Mouse (Mus musculus): ENCODE data around the gene Dgkg.

The Dgkg gene

GRCm38 (mm10) chr16:22499447-22499846 is 157.6 kb downstream of the Dgkg start:
- DNase-seq (ENCODE audit: low read depth, low spot score): no peak

- no peak for DNase-seq (ENCODE audit: low read depth, low spot score)
Measured at GRCm38 (mm10) chr16:22497976-22498375, 159.0 kb downstream of the Dgkg start.

- no peak for DNase-seq (ENCODE audit: low read depth, low spot score)
Measured at GRCm38 (mm10) chr16:22495259-22495658, 161.8 kb downstream of the Dgkg start.

- DNase-seq (ENCODE audit: low read depth, low spot score): peak; percentile 34
Measured at GRCm38 (mm10) chr16:22494815-22495214, 162.2 kb downstream of the Dgkg start.

- peak; percentile 86 for DNase-seq (ENCODE audit: low read depth, low spot score)
Measured at GRCm38 (mm10) chr16:22493396-22493795, 163.6 kb downstream of the Dgkg start.

- peak; percentile 96 for DNase-seq (ENCODE audit: low read depth, low spot score)
Measured at GRCm38 (mm10) chr16:22491446-22492166, 165.4 kb downstream of the Dgkg start.

GRCm38 (mm10) chr16:22483900-22484299 is 173.1 kb downstream of the Dgkg start:
- DNase-seq (ENCODE audit: low read depth, low spot score): peak; percentile 76

- DNase-seq (ENCODE audit: low read depth, low spot score): no peak
Measured at GRCm38 (mm10) chr16:22479322-22479721, 177.7 kb downstream of the Dgkg start.

GRCm38 (mm10) chr16:22471728-22472127 is 185.3 kb downstream of the Dgkg start:
- no peak for DNase-seq (ENCODE audit: low read depth, low spot score)

- no peak for DNase-seq (ENCODE audit: low read depth, low spot score)
Measured at GRCm38 (mm10) chr16:22469385-22469784, 187.6 kb downstream of the Dgkg start.

GRCm38 (mm10) chr16:22467111-22467510 is 189.9 kb downstream of the Dgkg start:
- DNase-seq (ENCODE audit: low read depth, low spot score): no peak

GRCm38 (mm10) chr16:22466381-22466780 is 190.6 kb downstream of the Dgkg start:
- DNase-seq (ENCODE audit: low read depth, low spot score): no peak

- peak; percentile 80 for DNase-seq (ENCODE audit: low read depth, low spot score)
Measured at GRCm38 (mm10) chr16:22462220-22462619, 194.8 kb downstream of the Dgkg start.

- DNase-seq (ENCODE audit: low read depth, low spot score): no peak
Measured at GRCm38 (mm10) chr16:22461728-22462127, 195.3 kb downstream of the Dgkg start.

GRCm38 (mm10) chr16:22460960-22461359 is 196.1 kb downstream of the Dgkg start:
- DNase-seq (ENCODE audit: low read depth, low spot score): no peak

- no peak for DNase-seq (ENCODE audit: low read depth, low spot score)
Measured at GRCm38 (mm10) chr16:22452082-22452481, 204.9 kb downstream of the Dgkg start.

GRCm38 (mm10) chr16:22448093-22448492 is 208.9 kb downstream of the Dgkg start:
- no peak for DNase-seq (ENCODE audit: low read depth, low spot score)

- peak; percentile 52 for DNase-seq (ENCODE audit: low read depth, low spot score)
Measured at GRCm38 (mm10) chr16:22444786-22445185, 212.2 kb downstream of the Dgkg start.

- no peak for DNase-seq (ENCODE audit: low read depth, low spot score)
Measured at GRCm38 (mm10) chr16:22442202-22442601, 214.8 kb downstream of the Dgkg start.

GRCm38 (mm10) chr16:22441317-22441716 is 215.7 kb downstream of the Dgkg start:
- no peak for DNase-seq (ENCODE audit: low read depth, low spot score)

GRCm38 (mm10) chr16:22440269-22440668 is 216.8 kb downstream of the Dgkg start:
- peak; percentile 89 for DNase-seq (ENCODE audit: low read depth, low spot score)

- peak; percentile 100 for DNase-seq (ENCODE audit: low read depth, low spot score)
Measured at GRCm38 (mm10) chr16:22439499-22440177, 217.4 kb downstream of the Dgkg start, which contains the start of gene Etv5. Gene Etv5, minus strand, starts transcription at chr16:22439719.

Data from brain, adult 2 months (tissue).